Mouse (Mus musculus) kidney, adult 8-10 months (tissue): Measurements from ENCODE around the gene Cfap61.
A peak's percentile ranks its signal among the peaks of the same experiment; 100 is the strongest.
"Not testable (repeated sequence)": the region's sequence is repeated elsewhere in the genome, so short reads cannot be mapped to it uniquely, and the experiment has no call there.

ENCODE experiments used
- DNase-seq, 2 experiments: peaks; one replicate each; pipeline ENCODE4 v3.0.0; 2022

Gene Cfap61

DNA sequence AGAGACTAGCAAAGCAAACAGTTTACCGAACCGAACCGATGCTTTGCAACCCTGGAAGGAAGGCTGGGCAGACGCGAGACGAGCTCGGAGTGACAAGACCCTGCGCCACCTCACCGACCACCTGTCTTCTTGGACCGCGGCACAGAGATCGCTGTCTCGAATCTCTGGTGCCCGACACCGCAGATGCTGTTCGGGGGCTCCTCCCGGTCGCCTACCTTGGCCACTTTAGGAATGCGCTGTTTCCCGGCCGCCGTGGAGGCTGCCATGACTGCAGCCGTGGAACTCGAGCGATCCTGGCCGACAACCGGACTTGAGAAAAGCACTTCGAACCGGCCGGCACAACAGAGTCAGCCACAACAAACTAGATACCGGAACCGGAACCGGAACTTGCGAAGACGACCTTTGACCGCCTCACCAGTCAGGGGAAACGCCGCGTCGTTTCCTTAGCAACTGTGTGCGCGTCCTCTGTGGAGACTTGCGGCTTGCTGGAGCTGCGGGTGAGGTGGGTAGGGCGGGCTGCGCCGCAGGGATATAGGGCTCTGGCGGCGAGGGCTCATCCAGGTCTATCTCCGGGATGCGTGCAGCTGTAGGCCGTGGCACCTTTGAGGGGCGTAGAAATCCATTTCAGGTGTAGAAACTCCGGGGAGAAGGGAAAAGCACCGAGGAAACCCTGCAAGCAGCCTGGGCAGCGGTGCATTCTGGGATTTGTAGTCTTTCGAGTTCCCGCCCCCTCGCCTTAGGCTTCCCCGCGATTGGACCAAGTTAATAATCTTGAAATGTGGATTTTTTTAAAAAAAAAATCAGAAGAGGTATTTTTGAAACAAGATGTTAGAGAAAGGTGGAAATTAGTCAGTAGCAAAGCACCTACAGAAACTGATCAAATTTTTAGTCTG is at the start of gene Cfap61, which contains the start of gene Crnkl1:
Gene Cfap61, plus strand, starts transcription at position 446 of the 893 bp plus-strand sequence.
Gene Crnkl1, minus strand, starts transcription at position 676 of the 893 bp plus-strand sequence.
- peak; percentile 93 to 95 for DNase-seq

DNA sequence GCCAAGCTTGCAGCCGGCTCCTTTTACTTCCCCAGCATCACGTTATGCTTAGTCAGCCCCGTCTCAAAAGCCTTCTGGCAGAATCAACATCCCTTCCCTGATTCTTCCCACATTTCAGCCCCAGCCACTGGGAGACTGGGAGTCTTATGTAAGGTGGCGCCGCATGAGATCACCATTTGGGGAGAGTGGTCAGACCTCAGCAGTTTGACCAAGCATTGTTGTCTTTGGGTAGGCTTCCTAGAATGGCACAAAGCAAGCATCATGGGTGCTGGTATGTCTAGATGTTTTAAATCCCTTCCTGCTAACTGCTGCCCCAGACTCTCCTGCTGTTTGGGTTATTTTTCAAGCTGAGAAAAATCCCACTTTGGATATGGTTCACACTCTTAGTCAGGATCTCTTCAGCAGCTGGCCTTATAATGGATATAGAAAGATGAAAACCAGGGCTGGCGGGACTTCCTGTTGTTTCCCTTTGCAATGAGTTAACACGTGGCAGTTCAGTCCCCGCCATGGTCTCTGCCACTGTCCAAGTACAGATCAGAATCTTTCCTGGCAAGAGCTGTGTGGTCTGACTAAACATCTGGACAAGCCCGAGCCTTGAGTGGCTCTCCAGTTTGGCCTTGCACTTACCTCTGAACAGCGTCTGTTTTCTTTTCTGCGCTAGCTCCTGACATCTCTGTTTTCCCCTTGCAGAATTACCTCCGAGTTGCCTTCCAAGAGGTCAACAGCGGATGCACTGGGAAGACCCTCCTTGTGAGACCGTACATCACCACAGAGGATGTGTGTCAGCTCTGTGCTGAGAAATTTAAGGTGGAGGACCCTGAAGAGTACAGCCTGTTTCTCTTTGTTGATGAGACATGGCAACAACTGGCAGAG is 49.4 kb upstream of the Cfap61 start:
- peak; percentile 46 to 50 for DNase-seq

DNA sequence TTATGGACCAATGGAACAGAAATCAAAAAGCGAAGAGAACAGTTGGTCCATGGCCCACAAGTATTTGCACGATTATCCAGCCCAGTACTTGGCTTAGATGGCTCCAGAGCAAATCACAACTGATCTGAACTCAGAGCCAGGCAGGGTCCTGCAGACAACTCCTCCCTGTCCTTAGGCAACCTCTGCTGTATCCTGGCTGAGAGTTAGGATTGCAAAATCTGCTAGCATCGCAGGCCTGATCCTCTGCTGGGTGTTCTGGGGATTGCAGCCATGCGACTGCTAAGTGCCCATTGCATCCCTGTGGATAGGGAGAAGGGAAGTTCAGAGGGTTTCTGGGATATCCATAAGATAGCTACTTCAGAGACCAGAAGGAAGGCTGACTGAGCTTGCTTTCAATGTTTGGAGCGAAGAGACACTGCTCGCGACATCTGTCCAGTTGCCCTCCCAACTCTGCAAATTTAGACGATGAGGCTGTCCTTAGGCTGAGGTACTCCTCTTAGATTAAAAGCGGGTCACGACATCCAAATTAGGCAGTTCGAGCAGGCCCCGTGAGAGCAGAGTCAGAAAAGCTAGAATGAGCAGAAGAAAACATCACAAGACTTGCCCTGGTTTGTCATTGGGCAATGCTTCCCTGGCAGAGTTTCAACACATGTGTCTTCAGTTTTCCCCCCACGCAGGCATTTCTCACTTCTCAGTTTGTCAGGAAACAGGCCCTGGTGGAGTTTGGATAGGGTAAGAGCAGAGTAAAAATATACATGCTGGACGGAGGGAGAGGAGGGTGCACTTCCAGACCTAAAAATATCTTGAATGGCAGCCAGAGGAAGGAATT is 46.4 kb upstream of the Cfap61 start:
- DNase-seq, result peak; percentile 44 to 62

DNA sequence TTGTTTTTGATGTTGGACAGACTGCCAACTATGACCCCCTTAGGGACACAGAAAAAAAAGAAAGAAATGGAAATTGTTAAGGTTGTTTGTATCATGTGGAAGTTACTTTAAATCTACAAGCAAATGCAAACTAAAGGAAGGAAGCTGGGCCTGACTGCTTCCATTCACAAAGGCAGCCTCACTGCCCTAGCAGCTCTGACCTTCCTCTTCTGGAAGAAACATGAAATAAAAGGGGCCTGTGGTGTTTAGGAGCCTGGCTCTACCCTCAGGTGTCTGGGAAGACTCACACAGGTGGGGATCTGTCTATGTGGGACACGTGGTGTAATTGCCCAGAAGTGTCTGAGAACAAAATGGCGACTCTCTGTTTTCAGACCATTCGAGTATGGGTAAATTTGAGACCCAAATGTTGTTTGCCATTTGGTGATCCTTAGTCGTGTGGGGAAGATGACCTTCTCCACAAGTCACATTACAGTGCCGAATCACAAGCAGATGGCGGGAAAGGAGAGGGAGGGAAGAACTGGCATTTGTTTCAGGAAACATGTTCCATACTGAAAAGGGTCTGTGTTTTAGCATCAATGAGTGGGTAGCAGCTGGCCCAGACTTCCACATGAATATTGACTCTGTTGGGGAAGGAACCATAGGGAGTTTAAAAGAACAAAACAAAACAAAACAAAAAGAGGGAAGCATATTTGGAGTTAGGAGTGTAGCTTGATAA is 45.7 kb upstream of the Cfap61 start:
- no peak for DNase-seq

DNA sequence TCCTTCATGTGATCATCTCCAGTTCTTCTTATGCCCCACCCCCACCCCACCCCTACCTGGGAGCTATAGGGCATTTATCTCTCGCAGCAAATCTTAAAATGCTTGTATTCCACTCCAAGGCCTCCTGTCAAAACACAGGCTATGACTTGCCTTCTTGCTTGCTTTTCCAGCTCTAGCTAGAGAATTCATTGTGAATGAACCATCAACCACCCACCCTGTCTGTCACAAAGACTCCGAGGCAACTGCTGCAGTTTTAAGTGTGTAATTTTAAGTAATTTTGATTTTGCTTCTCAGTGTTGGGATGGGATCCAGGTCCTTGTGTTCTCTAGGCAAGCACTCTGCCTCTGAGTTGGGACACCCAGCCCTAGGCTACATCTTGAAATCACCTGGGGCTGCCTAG is 44.0 kb upstream of the Cfap61 start:
- DNase-seq, result no peak

DNA sequence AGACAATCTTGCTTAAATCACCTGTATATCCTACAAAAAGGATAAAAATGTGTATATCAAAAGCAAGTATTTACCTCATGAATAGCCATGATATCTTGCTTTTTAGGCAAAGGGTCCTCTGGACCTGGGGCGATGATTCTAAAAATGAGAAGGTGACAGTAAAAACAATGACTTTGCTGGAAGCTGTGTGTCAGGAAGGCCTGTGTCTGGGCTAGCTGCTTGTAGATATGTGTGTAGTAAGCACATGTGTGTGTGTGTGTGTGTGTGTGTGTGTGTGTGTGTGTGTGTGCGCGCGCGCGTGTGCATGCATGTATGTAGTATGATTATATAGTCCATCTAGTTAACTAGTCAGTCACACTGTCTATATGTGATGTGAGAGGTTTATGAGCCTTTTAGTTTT is 40.8 kb upstream of the Cfap61 start:
- DNase-seq, result no peak

DNA sequence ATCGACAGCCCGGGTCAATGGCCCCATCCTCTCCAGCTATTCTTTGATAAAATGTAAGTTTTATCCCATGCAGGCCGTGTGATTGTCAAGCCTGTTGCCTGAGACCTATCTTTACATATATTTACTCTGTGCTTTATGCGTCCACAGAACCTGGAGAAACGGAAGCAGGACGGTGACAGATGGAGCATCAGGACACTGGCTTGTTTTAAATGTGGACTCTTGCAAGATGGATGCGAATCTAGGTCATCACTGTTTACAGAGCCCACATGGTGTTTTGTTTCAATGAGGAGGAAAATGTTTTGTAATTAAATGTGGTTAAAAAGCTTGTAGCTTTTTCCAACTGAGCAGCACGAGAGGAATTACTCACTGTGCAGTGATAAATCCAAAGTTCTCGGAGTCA is 36.5 kb upstream of the Cfap61 start:
- no peak for DNase-seq

DNA sequence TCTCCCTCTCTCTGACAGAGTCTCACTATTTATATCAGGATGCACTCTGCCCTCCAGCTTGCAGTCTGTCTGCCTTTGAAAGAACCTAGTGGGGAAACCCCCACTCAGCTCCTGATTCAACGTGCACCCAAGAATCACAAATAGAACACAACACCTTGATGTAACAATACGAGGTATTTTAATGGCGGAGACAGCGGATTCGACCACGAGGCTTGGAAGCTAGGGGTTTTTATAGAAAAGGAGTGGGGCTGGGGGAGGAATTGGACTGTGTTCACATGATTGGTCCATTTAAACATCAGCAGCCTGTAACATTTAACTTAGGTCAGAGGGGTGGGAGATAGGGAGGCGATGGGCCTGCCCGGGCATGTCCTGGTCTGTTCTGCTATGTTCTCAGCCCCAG is 34.3 kb upstream of the Cfap61 start:
- DNase-seq, result not testable (repeated sequence)

DNA sequence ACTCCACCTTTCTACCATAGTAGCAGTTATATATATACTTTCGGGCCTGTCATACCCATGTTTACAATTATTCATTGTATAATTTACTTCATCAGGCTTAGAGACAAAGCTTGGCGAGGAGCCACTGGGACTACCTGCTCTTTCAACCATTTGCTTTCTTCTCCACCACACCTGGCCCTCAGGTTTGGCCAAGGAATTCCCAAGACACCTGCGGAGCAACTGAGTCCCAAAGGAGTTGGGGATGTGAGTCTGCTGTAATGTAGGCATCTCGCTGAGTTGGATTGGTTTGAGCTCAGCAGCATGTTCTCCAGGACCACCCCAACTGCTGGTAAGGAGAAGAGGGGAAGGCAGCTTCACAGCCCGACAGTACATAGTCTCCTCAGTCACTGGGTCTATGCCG is 32.7 kb upstream of the Cfap61 start, which contains the start of gene Naa20:
Gene Naa20, plus strand, starts transcription at position 239 of the 400 bp plus-strand sequence.
- DNase-seq, result no peak

DNA sequence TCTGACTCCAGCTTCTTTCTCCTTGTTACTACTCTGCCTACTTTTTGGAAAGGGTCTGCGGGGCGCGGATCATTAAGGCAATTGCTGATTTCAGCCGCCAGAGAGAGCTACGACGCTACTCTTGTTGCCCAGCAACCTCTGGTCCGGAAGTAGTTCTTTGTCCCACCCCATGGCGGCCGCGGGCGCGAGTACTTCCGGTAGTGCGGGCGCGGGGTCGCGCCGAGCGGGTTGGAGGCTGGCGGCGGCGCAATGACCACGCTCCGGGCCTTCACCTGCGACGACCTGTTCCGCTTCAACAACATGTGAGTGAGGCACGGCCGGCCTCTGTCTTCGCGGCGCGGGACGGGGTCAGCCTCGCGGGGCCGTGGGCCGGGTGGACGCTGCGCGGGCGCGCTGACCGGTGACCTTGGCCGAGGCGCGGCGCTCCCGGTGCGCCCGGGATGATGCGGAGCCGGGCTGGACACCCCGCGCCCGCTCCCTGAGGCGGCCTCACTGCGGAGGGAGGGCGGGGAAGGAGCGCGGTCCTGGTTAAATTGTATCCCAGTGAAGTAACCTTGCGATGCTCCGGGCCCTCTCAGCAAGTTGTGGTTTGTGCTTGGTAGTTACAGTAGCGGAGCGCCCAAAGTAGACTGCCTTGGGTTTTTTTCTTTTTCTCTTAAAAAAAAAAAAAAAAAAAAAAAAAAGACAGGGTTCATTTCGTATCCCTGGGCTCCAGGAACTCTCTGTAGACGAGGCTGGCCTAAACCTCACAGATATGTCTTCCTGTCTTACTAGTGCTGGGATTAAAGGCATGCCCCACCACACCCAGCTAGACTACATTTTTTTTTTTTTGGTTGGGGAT is 31.3 kb upstream of the Cfap61 start:
- peak; percentile 87 to 91 for DNase-seq

DNA sequence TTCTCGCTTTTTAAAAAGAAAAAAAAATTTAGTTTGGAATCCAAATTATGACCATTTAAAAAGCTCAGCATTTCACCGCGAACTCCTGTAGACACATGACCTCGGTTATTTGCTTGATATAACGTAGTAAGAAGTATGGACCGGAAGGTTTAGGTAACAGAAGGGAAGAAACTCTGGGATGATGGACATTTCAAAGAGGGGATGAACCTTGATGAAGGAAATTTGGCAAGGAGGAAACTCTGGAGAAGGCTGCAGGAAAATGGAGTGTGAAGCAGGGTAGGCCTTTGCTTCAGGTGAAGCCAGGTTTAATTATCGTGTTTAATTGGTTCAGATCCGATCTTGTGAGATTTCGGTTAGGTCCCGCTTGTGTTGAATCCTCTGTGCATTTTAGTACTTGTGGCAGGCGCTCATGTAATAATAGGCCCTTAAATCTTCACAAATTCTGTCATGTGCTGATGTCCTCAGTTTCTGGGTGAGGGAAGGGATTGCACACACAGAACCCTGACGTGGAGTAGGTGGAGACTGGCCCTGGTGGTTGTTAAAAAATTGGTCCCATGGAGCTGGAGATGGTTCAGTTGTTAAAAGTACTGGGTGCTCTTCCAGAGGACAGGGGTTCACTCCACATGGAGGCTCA is 30.5 kb upstream of the Cfap61 start:
- DNase-seq, result no peak

DNA sequence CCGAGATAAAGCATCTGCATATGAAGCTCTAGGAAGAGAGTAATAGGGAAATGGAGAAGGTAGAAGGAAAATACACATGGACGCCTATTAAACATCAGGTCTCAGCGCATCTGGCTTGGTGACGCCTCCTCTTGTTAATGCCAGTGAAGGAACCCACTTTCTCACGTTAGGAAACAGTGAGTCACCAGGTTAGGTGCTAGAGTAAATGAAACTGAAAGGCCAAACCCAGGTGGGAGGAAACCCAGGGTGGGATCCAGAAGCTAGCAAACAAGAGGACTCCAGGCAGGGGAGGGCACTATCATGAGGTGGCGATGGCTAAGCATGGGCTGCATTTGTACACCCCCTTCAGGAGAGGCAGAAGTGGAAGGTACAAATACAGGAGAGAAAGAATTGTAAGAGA is 29.4 kb upstream of the Cfap61 start:
- no peak for DNase-seq

DNA sequence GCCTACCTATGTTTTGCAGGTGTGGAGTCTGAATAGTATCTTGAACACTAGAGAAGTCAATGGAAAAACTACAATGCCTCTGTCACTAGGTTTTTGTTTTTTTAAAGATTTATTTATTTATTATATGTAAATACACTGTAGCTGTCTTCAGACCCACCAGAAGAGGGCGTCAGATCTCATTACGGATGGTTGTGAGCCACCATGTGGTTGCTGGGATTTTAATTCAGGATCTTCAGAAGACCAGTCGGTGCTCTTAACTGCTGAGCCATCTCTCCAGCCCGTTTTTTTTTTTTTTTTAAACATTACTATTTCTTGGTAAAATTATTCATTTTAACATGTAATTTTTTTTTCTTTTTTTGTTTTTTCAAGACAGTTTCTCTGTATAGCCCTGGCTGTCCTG is 28.7 kb upstream of the Cfap61 start:
- DNase-seq, result not testable (repeated sequence)

DNA sequence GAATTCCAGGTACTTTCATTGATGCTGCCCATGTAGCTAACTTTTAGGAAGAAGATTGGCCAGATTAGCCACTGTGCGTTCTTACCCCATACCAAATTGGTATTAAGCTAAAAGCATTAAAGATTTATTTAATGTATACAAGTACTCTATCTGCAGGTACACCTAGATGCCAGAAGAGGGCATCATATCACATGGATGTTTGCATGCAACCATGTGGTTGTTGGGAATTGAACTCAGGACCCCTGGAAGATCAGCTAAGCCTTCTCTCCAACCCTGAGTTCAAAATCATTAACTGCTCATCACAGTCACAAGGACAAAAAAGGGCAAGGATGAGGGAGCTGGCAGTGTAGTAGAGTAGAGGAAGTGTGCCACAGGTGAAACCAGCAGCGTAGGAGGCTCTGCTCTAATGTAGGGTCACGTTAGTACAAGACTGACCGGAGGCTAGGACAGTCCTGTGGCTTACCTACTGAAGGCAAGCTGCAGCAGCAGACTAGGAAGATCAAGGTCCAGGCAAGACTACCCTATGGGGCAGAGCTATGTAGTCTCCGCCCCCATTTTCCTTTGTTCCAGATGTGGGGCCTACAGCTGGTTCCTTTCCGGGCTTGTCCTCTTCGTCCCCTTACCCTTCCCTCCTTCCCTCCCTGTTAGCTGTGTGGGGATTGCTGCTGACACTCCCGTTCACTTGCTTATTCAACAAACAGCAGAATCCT is 13.5 kb upstream of the Cfap61 start:
- no peak for DNase-seq

DNA sequence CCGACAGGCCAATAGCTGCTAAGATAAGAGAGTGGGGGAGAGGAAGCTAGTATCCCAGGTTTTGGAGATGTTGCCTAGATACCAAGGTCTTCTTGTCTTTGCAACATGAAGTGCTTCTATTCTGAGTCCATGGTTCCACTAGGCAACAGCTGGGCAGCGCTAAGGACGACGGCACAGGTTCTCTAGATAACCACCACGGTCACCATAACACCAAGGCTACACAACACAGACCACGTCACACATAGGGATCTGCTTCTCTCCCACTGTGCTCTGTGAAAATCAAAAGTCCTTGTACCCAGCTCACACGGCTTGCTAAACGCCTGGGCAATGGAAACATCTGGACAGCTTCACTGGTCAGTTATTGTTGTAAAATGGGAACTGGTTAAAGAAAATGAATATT is 2.4 kb downstream of the Cfap61 start:
- no peak for DNase-seq

DNA sequence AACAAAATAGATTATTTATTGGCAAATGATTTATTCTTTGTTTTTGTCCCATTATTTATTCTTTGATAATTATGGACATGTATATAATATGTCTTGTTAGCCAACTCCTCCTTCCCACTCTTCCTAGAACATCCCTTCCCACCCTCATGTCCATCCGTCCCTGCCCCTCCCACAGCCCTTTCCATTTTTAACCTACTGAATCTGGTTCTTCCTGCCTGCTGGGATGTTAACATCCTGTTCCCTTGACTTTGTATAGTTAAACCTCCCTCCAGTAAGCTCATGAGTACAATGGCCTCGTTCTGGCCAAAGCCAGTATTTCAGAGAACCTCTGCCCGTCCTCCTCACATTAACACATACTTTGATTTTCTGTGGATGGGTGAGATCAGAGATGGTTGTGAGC is 6.8 kb downstream of the Cfap61 start:
- no peak for DNase-seq

DNA sequence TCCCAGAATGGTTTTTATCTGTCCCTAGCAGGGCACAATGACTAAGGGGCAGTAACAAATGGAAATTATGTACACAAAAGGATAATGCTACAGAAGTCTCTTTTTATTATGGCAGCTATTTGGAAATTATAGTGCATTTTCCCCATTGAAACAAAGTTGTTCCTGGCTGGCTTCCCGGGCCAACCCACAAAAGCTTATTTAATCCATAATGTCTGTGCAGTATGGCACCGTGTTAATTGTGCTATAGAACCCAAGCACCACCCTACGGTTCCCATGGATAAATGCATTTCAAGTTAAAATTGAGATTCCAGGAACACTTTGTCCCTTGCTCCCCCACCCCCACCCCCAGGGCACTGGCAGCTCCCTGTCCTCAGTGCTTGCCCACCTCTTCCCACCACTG is 9.7 kb downstream of the Cfap61 start:
- no peak for DNase-seq

DNA sequence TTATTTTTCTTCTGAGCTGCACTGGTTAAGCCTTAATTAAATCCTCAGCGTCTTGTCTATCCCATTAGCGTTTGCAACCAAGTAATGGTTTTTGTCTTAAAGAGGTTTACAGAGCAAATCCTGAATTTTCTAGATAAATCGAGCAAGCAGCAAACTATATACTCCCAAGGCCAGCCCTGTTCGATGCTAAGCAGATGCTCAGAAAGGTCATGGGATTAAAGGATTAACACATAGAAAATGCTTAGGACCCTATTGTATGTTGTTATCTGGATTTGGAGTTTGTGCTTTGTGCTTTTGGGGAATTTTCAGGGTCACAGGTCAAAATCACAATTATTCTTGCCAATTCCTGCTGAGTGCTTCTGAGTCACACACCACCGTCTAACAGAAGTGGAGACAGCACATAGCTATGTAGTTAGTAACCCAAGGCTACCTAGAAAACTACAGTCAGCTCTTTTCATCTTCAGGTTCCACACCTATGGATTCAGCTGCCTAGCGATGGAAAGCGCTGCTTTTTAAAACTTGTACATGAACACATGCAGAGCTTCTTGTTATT is 13.9 kb downstream of the Cfap61 start:
- no peak for DNase-seq

DNA sequence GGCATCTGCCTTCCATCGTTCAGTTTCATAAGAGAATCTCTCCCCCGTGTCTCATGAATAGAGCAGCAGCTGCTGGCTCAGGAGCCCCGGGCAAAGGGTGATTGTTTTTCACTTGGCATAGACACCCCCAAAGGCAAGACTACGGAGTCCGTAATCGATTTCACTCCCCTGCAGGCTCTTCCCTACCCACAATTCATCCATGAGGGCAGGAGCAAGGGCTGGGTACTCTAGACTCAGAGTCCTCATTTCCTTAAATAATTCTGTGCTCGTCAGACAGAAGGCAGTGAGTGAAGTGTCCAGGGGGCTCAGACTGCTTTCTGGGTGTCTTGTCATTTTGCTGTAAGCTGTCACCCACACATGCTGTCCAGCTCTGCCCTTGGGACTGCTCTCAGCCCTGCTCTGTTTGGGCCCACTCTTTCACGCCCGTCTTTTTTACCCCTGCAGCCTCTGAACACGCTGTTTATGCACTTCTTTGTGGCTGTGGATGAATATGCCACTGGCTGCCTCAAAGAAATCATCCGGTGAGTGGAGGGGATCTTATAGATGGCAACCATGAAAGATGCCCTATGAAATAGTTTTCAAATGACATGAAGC is 15.0 kb downstream of the Cfap61 start:
- no peak for DNase-seq
